Mouse (Mus musculus): ENCODE results near the gene Myo10. TPM values are rescaled to one million over a fixed set of nuclear protein-coding genes. Genes with fewer than 3 reads are reported as not detected.

Gene Myo10
- polyA plus RNA-seq, 1 experiment: 24.8 TPM

- DNase-seq (ENCODE audit: low spot score): no peak
These were observed 11.1 kb upstream of the Myo10 start for GRCm38 (mm10) chr15:25611178-25611577.

GRCm38 (mm10) chr15:25620560-25620959 is 1.8 kb upstream of the Myo10 start:
- no peak for DNase-seq (ENCODE audit: low spot score)

GRCm38 (mm10) chr15:25621351-25622199 is 750 bp upstream of the Myo10 start:
- no peak for DNase-seq (ENCODE audit: low spot score)

GRCm38 (mm10) chr15:25622867-25623471 is 644 bp downstream of the Myo10 start:
- DNase-seq (ENCODE audit: low spot score): peak; percentile 67

- DNase-seq (ENCODE audit: low spot score): no peak
These were observed 1.3 kb downstream of the Myo10 start for GRCm38 (mm10) chr15:25623556-25624180.

- DNase-seq (ENCODE audit: low spot score): no peak
These were observed 1.9 kb downstream of the Myo10 start for GRCm38 (mm10) chr15:25624263-25624662.

- no peak for DNase-seq (ENCODE audit: low spot score)
These were observed 3.1 kb downstream of the Myo10 start for GRCm38 (mm10) chr15:25625471-25625870.

- DNase-seq (ENCODE audit: low spot score): no peak
These were observed 4.7 kb downstream of the Myo10 start for GRCm38 (mm10) chr15:25627012-25627411.

- DNase-seq (ENCODE audit: low spot score): no peak
These were observed 5.9 kb downstream of the Myo10 start for GRCm38 (mm10) chr15:25628251-25628650.

GRCm38 (mm10) chr15:25630716-25631115 is 8.4 kb downstream of the Myo10 start:
- DNase-seq (ENCODE audit: low spot score): no peak

- DNase-seq (ENCODE audit: low spot score): no peak
These were observed 9.0 kb downstream of the Myo10 start for GRCm38 (mm10) chr15:25631332-25631731.

- DNase-seq (ENCODE audit: low spot score): no peak
These were observed 10.6 kb downstream of the Myo10 start for GRCm38 (mm10) chr15:25632902-25633301.

GRCm38 (mm10) chr15:25633674-25634340 is 11.5 kb downstream of the Myo10 start:
- no peak for DNase-seq (ENCODE audit: low spot score)

- peak; percentile 35 for DNase-seq (ENCODE audit: low spot score)
These were observed 15.4 kb downstream of the Myo10 start for GRCm38 (mm10) chr15:25637727-25638126.

GRCm38 (mm10) chr15:25639217-25639616 is 16.9 kb downstream of the Myo10 start:
- DNase-seq (ENCODE audit: low spot score): no peak

- no peak for DNase-seq (ENCODE audit: low spot score)
These were observed 18.8 kb downstream of the Myo10 start for GRCm38 (mm10) chr15:25640840-25641752.

- DNase-seq (ENCODE audit: low spot score): no peak
These were observed 20.1 kb downstream of the Myo10 start for GRCm38 (mm10) chr15:25642214-25643058.

GRCm38 (mm10) chr15:25645862-25646261 is 23.5 kb downstream of the Myo10 start:
- DNase-seq (ENCODE audit: low spot score): no peak

GRCm38 (mm10) chr15:25648287-25648686 is 26.0 kb downstream of the Myo10 start:
- DNase-seq (ENCODE audit: low spot score): no peak

GRCm38 (mm10) chr15:25650371-25650770 is 28.0 kb downstream of the Myo10 start:
- no peak for DNase-seq (ENCODE audit: low spot score)
